Mouse (Mus musculus) small intestine, adult 2 months (tissue): ENCODE measurements around the gene Zfp827. TPM values are rescaled to one million over a fixed set of nuclear protein-coding genes. Genes with fewer than 3 reads are reported as not detected.

Source experiments
- H3K27ac ChIP-seq: fragments of 200-500 bp; 2 replicates; pipeline ENCODE4 v1.5.1; 2012; ENCODE audit warnings: low read depth, low read length, control low read depth, inconsistent platforms; ENCODE audit not compliant: insufficient read depth
- H3K27me3 ChIP-seq: fragments of 200-500 bp; 2 replicates; pipeline ENCODE4 v1.6.1; 2012; ENCODE audit warnings: mild to moderate bottlenecking, moderate library complexity, low read length, inconsistent platforms; ENCODE audit not compliant: control insufficient read depth, insufficient read depth
- H3K36me3 ChIP-seq: fragments of 200-500 bp; 2 replicates; pipeline ENCODE4 v1.6.1; 2012; ENCODE audit warnings: mild to moderate bottlenecking, low read length, control low read depth, inconsistent platforms; ENCODE audit not compliant: control insufficient read depth, insufficient read depth
- H3K4me1 ChIP-seq: fragments of 200-500 bp; 2 replicates; pipeline ENCODE4 v1.6.1; 2012; ENCODE audit warnings: low read length, inconsistent platforms, mixed read lengths; ENCODE audit not compliant: control insufficient read depth, insufficient read depth, insufficient read length
- H3K4me3 ChIP-seq: fragments of 200-500 bp; 2 replicates; pipeline ENCODE4 v1.5.1; 2012; ENCODE audit warnings: low read depth, mild to moderate bottlenecking, control low read depth, inconsistent platforms, low read length, moderate library complexity
- CTCF ChIP-seq: fragments of 200-500 bp; IDR thresholded peaks from 2 replicates; pipeline ENCODE4 v1.5.1; 2012; ENCODE audit warnings: low read depth, mild to moderate bottlenecking, control low read depth, inconsistent platforms, low read length, moderate library complexity, mixed read lengths; ENCODE audit not compliant: insufficient replicate concordance, insufficient read length; ENCODE audit errors: extremely low read depth
- POLR2A ChIP-seq: fragments of 200-500 bp; IDR thresholded peaks from 2 replicates; pipeline ENCODE4 v1.6.1; 2012; ENCODE audit warnings: low read depth, mild to moderate bottlenecking, control low read depth, inconsistent platforms, low read length, moderate library complexity
- WGBS: fragments of 180-500 bp; shearing (Covaris S2); methylation state at CpG from one replicate; pipeline ENCODE4 v1.1.7; 2018; 5-methylcytosine and 5-hydroxymethylcytosine counted together
- polyA plus RNA-seq: library from polyadenylated mRNA; depleted of rRNA; stranded (reverse); fragments of >200 nt; gene quantifications from 2 replicates; pipeline ENCODE4 v1.2.3, GENCODE M21; 2012

Gene Zfp827
- polyA plus RNA-seq, 1 experiment = 16.9 TPM

GRCm38 (mm10) chr8:79080096-79080739, 52.0 kb downstream of the Zfp827 start:
- Histone ChIP-seq H3K27me3 (no peaks in the 10 kb centered on the region), H3K27ac (peak overlapping the region; percentile 72), H3K4me1 (peaks cover 19% of the 10 kb centered on the region), H3K4me3 (no peak overlapping the region), H3K36me3 (peaks cover 12% of the 10 kb centered on the region)
- 24% methylated on average over 6 of the region's 6 CpGs for WGBS
- TF ChIP-seq CTCF (no peak), POLR2A (no peak)

- H3K4me1 ChIP-seq = peaks cover 19% of the 10 kb centered on the region
- H3K36me3 ChIP-seq = peaks cover 7% of the 10 kb centered on the region
- H3K27me3 ChIP-seq = no peaks in the 10 kb centered on the region
- TF ChIP-seq CTCF (no peak), POLR2A (no peak)
- no peak overlapping the region for H3K27ac ChIP-seq
- WGBS = 84% methylated on average over 4 of the region's 4 CpGs
- no peak overlapping the region for H3K4me3 ChIP-seq
Observed at GRCm38 (mm10) chr8:79081333-79081732, 53.1 kb downstream of the Zfp827 start.

GRCm38 (mm10) chr8:79081955-79082354, 53.7 kb downstream of the Zfp827 start:
- WGBS = 84% methylated on average over 10 of the region's 10 CpGs
- TF ChIP-seq POLR2A (no peak), CTCF (no peak)
- no peak overlapping the region for H3K27ac ChIP-seq

GRCm38 (mm10) chr8:79083461-79084358, 55.5 kb downstream of the Zfp827 start:
- H3K27ac ChIP-seq = 0 out of 2 replicates have a peak overlapping the region, but pooled peaks have one; percentile 9
- no peak for TF ChIP-seq CTCF
- H3K27me3 ChIP-seq = no peaks in the 10 kb centered on the region
- 39% methylated on average over 18 of the region's 18 CpGs for WGBS
- no peak overlapping the region for H3K4me3 ChIP-seq
- H3K4me1 ChIP-seq = peaks cover 19% of the 10 kb centered on the region
- H3K36me3 ChIP-seq = no peaks in the 10 kb centered on the region; the same call in 1 of the 2 replicates

More at GRCm38 (mm10) chr8:79081955-79082354, 53.7 kb downstream of the Zfp827 start:
- peaks cover 4% of the 10 kb centered on the region; the same call in 1 of the 2 replicates for H3K36me3 ChIP-seq
- H3K27me3 ChIP-seq = no peaks in the 10 kb centered on the region
- H3K4me1 ChIP-seq = peaks cover 19% of the 10 kb centered on the region
- H3K4me3 ChIP-seq = no peak overlapping the region

- no peak for TF ChIP-seq POLR2A
- TF ChIP-seq CTCF = no peak
- no peak overlapping the region for H3K27ac ChIP-seq
- 83% methylated on average over 3 of the region's 3 CpGs for WGBS
Observed at GRCm38 (mm10) chr8:79084359-79084820, 56.2 kb downstream of the Zfp827 start.

GRCm38 (mm10) chr8:79094422-79094821, 66.2 kb downstream of the Zfp827 start:
- no peaks in the 10 kb centered on the region for H3K4me1 ChIP-seq
- H3K27ac ChIP-seq = no peak overlapping the region
- H3K36me3 ChIP-seq = peaks cover 23% of the 10 kb centered on the region
- H3K4me3 ChIP-seq = no peak overlapping the region
- no peaks in the 10 kb centered on the region for H3K27me3 ChIP-seq
- 95% methylated on average over 4 of the region's 4 CpGs for WGBS
- TF ChIP-seq POLR2A (no peak), CTCF (no peak)

More at GRCm38 (mm10) chr8:79084359-79084820, 56.2 kb downstream of the Zfp827 start:
- Histone ChIP-seq H3K4me3 (no peak overlapping the region), H3K27me3 (no peaks in the 10 kb centered on the region), H3K4me1 (peaks cover 15% of the 10 kb centered on the region), H3K36me3 (peaks cover 3% of the 10 kb centered on the region; the same call in 1 of the 2 replicates)

- no peak overlapping the region for H3K4me3 ChIP-seq
- H3K4me1 ChIP-seq = no peaks in the 10 kb centered on the region
- H3K27me3 ChIP-seq = no peaks in the 10 kb centered on the region
- H3K27ac ChIP-seq = no peak overlapping the region
- peaks cover 26% of the 10 kb centered on the region for H3K36me3 ChIP-seq
- 92% methylated on average over 7 of the region's 7 CpGs for WGBS
- TF ChIP-seq CTCF (no peak), POLR2A (no peak)
Observed at GRCm38 (mm10) chr8:79095162-79095561, 66.9 kb downstream of the Zfp827 start.
